Comparison of ENCODE assay signal across 9 mouse cellular contexts in the genomic region with DNA sequence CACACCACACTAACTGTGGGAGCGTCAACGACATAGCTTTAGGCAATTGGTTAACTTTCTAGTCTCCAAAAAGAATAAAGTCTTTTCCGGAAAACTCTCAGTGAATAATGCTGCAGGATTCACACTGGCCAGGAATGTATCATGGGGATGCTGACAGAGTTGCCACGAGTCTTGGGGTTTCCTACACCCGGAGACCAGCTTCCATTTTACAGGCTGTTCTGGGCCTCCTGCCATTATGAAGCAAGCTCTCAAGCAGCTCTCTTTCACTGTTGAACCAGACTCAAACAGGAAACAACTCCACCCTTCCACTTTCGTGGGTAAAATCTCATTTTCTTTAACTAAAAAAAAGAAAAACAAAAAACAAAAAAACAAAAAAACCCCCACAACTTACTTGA.
A peak's percentile ranks its signal among the peaks of the same experiment; 100 is the strongest.
DNase-seq lines count a peak whose midpoint lies in the region; ATAC-seq and TF ChIP-seq lines count a peak whose summit lies in the region.
"Had no signal": no experiment of that assay in that cellular context is flagged by ENCODE, and none has a peak within 500 bp of the region (broad histone marks: within the 10 kb centered on the region; RNA-seq: fewer than 3 reads in every experiment).

No protein-coding gene starts in this region.

- H3K9ac ChIP-seq in kidney, embryonic 15.5 days, result no peak overlapping the region
- no peak overlapping the region for H3K9ac ChIP-seq in heart, adult 2 months (ENCODE audit: low read depth, low read length)

- TF ChIP-seq CTCF in heart, adult 2 months (IDR thresholded peaks at IDR 0.05), result no peak

- no peaks in the 10 kb centered on the region for H3K36me3 ChIP-seq in kidney, embryonic 15.5 days
- peaks cover 6% of the 10 kb centered on the region for H3K36me3 ChIP-seq in heart, adult 2 months (ENCODE audit: control insufficient read depth, insufficient read depth, low read length)

- peaks cover 12% of the 10 kb centered on the region for H3K4me1 ChIP-seq in kidney, embryonic 15.5 days
- peaks cover 17% of the 10 kb centered on the region for H3K4me1 ChIP-seq in heart, adult 2 months (ENCODE audit: control insufficient read depth, insufficient read depth, low read length)

- intact Hi-C loops in heart, adult 2 months (cut with DNase I), result loop anchor here (1.0 to 5.0 kb wide), 2 partner anchors 34 to 123 kb away; partner anchors contain the start of gene Tbl1xr1

- no peaks in the 10 kb centered on the region for H3K27me3 ChIP-seq in kidney, embryonic 15.5 days
- no peaks in the 10 kb centered on the region for H3K27me3 ChIP-seq in heart, adult 2 months (ENCODE audit: control insufficient read depth, insufficient read depth, low read length)

- H3K79me2 ChIP-seq in heart, adult 2 months (replicated peaks; ENCODE audit: control insufficient read depth, insufficient read depth, low read length), result no peaks in the 10 kb centered on the region

- ATAC-seq in kidney, embryonic 15.5 days (replicated peaks; ENCODE audit: low FRiP score), result no peak
- peak; percentile 44 for ATAC-seq in CD4-positive, CD25-positive, alpha-beta regulatory T cell, adult 4 months

- H3K9me3 ChIP-seq in kidney, embryonic 15.5 days (replicated peaks), result no peaks in the 10 kb centered on the region

- WGBS in kidney, embryonic 15.5 days, result 84% methylated on average over 6 of the region's 6 CpGs
- 42% methylated on average over 6 of the region's 6 CpGs for WGBS in heart, adult 2 months

- no peak for TF ChIP-seq POLR2A in heart, adult 2 months (IDR thresholded peaks at IDR 0.05; ENCODE audit: insufficient read depth, low read depth, low read length)

- TF ChIP-seq EP300 in heart, adult 2 months (IDR thresholded peaks at IDR 0.05; ENCODE audit: insufficient read depth, low read depth, low read length), result no peak

- peak overlapping the region; percentile 62 for H3K27ac ChIP-seq in kidney, embryonic 15.5 days
- peak overlapping the region; percentile 84 for H3K27ac ChIP-seq in heart, adult 2 months

- no peak overlapping the region for H3K4me2 ChIP-seq in kidney, embryonic 15.5 days

- no peak for DNase-seq in kidney, adult 8-10 months
- peak in 1 of 2 experiments; percentile 59 for DNase-seq in heart, adult 2 months
- peak; percentile 42 for DNase-seq in lung, postnatal 10 days
- no peak for DNase-seq in adrenal gland, postnatal 10 days
- DNase-seq in embryo, embryonic 9.5 days (ENCODE audit: extremely low spot score), result no peak
- DNase-seq in right cerebral cortex, postnatal 25 days, result no peak
- DNase-seq: layer of hippocampus, postnatal 36 days had no signal

- no peak overlapping the region for H3K4me3 ChIP-seq in kidney, embryonic 15.5 days (replicated peaks)
- no peak overlapping the region for H3K4me3 ChIP-seq in heart, adult 2 months
